Mouse (Mus musculus): Measurements from ENCODE around the gene E2f3.
A peak's percentile ranks its signal among the peaks of the same experiment; 100 is the strongest.

E2f3 gene

DNA sequence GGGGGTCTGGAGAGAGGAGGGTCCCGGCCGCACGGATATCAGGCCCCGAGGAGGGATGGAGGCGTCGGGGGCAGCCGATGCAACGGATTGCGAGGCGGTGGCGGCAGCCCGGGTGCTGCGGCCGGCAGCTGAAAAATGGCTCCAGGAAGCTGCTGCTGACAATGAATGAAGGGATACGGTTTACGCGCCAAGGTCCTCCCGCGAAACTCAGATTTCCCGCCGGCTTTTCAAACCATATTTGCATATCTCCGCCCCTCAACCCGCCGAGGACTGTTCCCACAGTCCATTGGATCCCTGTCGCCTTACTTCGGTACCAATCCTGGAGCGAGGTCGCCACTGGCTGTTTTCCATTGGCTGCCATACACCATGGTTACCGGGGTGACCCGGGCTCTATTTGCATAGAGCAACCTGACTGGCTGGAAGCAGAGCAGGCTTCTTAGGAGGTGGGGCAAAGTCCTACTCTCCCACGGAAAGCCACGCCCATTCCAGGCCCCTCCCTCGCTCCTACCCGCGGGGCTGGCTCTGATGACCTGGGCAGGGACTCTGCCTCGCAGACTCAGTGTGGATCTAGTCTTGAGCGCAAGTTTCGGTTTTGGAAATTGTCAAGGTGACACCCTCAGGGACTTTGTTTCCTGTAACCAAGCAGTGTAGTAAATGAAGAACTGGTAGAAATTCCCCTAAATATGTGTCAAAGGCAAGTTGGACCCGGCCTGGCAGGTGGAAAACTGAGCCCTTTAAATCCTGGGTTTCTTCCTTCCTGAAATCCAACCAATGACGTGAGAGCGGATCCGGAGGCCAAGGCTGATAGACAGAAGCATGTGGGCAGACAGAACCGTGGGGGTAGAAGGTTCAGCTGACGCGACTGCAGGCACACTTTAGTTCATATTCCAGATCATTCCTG, at the start of gene E2f3:
Gene E2f3 (minus strand): TSS at position 209 of the 901 bp plus-strand sequence.
- DNase-seq (ENCODE audit: low spot score) = peak; percentile 100

DNA sequence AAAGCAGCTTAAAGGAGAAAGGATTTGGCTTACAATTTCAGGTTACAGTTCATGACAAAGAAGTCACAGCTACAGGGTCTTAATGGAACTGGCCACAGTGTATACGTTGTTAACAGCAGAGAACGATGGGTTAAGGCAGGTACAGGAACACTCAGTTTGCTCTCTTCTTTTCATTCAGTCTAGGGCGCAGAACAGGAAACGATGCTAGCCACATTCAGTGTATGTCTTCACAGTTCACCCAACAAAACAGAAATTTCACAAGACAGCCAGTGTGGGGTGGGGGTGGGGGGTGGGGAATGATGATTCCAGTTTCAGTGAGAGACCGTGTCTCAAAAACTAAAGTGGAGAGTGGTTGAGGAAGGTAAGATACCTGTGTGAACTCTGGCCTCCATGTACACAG, 48.7 kb upstream of the E2f3 start:
- no peak for DNase-seq (ENCODE audit: low spot score)

DNA sequence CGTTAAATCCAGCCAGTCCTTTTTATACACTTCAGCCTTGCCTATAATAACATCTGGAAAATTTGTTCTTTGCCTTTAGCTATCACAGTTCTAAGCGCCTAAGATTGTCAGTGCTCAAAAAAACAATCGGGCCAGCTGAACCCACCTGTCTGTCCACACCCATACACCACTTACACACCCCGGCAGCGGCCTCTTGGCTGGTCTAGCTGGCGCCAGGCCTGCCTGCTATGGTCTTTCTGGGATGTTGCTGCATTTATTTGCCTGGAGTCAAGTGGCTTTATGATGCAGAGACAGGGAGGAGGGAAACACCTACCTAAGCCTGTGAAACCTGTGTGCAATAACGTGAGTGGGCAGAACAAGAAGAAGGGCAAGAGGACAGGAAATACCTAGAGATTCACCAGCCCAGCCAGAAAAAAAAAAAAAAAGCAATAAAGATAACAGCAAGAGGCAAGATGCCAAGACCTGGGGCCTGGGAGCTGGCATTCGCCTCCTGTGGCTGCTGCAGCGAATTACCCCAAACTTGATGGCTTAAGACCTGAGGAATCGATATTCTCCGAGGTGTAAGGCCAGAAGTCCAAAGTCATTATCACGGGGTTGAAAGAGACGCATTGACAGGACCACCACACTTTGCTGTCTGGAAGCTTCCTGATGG, 45.9 kb upstream of the E2f3 start:
- DNase-seq (ENCODE audit: low spot score) = no peak

DNA sequence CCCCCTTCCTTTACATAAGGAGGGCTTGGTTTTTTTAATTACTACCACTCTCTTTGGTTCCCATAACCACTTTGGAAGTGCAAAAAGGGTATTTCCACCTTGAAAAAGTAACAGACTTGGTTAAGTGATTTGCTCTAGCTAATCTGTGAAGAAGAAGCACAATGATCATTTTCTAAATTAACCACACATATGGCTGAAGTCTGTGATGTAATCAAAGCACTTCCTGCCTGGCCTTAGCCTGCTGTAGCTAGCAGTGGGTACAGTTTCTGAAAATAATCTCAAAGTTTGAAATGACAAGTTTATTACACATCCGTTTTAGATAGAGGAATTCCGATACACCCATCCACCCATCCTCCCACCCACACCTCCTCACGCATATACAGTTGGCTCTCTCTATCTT, 42.0 kb upstream of the E2f3 start:
- DNase-seq (ENCODE audit: low spot score) = no peak

DNA sequence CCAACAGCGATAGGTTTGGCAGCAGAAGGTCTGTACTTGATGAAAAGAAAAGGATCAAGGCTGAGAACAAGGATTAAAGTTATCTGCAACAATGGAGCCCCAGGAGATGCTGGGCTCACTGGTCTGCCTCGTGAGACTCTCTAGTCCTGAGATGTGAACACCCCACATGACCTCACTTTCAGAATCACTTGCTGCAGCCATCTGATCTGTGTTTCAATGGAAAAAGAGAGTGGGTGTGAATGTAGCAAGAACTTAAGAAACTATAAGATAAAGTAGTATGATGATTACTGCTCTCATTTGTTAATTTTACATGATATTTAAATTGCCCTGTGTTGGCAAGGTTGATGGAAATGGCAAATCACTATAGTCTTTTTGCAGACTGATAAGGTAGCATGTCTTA, 36.6 kb upstream of the E2f3 start:
- DNase-seq (ENCODE audit: low spot score) = no peak

DNA sequence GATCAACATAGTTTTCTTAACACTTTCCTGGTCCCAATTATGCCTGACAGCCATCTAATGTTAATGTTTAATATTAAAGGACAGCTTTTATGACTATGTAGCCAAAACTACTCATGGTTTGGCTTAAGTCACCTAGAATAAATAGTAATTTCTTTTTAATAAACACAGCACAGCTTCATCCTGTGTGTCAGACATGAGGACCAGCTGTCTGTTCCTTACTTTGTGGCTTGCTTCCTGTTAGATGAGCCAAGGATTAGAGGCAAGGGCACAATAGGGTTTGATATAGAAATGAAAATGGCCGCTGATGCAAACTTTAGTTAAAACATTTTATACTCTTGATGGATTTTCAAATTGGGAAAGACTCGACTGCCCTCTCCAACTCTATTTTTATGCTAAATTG, 32.7 kb upstream of the E2f3 start:
- no peak for DNase-seq (ENCODE audit: low spot score)

DNA sequence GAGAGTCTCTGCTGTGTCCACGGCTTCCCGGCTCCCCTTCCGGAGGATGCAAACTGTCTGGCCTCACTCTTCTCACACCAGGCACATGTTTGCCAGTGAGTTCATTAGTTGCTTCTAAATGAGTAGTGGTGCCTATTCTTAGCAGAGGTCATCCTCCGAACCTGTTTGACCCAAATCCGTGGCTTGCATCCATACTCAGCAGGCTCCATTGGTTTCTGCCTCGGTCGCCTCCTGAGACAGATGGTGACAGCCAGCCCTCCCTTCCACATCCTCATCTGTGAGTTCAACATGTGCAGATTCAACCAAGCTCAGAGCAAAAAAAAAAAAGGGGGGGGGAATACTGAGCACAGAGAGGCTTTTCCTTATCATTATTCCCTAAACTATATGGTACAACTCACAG, 31.7 kb upstream of the E2f3 start:
- no peak for DNase-seq (ENCODE audit: low spot score)

DNA sequence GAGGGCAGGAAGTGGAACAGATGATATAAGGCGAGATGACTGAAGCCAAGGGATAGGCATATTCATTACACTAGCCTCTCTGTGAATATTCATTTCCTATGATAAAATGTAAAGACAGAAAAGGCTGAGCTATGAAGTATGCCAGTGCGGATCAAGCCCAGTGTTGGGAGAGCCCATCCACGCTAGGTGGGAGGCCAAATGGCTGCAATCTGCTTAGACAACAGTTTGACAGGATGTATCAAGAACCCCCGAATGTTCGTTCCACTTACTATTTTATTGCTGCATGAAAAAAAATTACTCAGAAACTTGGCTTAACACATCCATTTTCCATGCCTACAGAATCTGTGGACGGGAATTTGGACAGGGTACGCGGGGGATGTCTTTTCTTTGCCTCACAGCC, 28.7 kb upstream of the E2f3 start:
- no peak for DNase-seq (ENCODE audit: low spot score)

DNA sequence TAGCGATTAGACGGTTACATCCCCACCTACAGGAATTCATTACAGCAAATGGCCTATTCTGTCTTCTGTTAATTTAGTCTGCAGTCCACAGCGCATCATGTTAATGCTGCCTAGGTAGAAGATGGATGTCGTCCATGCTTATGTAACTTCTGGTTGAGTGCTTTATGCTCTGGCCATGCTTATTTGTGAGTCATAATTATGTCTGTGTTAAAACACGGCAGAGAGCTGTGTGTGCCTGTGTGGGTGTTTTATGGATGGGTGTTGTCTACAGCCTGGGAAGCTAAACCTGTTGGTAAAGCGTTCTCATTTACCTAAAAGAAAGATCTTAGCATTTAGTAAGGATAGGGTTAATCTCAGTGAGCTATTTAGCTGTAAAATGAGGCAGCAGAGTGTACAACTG, 26.4 kb upstream of the E2f3 start:
- DNase-seq (ENCODE audit: low spot score) = no peak

DNA sequence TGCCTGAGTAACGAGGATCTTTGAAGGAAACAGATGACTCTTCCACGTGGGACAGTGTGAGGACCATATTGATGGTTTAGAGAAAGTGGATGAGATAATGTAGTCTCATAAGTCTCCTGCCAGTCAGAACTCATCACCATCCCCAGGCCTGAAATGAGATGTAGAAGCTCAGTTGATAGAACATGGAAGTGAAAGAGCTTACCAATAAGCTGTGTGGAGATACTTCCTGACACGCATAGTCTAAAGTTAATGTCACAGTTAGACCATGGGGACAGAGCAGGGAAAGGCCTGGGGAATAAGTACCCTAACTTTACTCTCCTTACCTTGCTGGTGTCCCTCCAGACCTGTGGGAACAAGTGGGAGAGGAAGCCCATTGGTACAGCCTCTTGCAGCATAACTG, 22.9 kb upstream of the E2f3 start:
- no peak for DNase-seq (ENCODE audit: low spot score)

DNA sequence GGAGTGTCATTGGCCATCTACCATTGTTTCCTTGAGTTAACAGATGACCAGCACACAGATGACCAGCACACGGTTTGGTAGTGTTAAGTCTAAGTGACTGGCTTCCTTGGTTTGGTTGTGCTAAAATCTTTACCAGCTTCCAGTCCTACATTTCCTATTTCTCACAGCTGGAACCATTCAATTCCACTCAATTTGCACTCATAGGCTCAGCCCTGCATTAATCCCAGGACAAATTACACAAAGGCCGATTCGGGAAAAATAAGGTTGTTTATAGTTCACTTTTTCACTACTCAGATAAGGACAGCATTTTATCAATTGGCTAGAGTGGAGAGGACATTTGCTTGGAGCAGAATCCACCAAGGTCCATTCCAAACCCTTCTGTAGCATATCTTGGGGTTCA, 19.6 kb upstream of the E2f3 start:
- DNase-seq (ENCODE audit: low spot score) = no peak

DNA sequence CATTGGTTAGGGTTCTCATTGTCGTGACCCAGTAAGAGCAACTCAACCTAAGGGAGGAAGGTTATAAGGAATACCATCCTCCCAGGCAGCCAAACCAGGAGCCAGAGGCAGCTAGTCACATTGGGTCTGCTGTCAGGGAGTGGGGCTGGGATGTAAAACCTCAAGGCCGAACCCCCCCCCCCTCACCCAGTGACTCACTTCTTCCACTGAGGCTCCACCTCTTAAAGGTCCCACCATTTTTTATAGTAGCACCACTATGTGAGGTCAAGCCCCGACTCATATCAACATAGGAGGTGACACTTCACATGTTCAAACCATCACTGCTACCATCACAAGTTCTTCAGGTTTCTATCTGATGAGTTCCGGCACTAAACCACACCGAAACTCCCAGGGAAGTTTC, 19.0 kb upstream of the E2f3 start:
- DNase-seq (ENCODE audit: low spot score) = no peak

DNA sequence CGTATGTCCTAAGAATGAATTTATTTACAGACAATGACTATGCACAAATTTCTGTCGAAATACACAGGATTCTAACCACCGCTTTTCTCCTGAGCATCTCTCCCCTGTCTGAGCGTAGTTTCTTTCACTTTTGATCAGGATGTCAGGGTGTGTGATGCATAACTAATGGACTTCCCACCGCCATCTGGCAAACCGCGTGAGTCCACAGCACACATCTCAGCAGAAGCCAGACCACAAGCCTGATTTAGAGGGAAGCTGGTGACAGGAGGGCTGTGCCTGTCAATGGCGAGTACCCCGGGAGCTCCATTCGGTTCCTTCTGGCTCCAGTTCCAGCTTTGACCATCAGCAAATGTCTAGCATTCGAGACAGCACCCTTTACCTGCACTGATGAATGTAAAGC, 17.3 kb upstream of the E2f3 start:
- DNase-seq (ENCODE audit: low spot score) = no peak

DNA sequence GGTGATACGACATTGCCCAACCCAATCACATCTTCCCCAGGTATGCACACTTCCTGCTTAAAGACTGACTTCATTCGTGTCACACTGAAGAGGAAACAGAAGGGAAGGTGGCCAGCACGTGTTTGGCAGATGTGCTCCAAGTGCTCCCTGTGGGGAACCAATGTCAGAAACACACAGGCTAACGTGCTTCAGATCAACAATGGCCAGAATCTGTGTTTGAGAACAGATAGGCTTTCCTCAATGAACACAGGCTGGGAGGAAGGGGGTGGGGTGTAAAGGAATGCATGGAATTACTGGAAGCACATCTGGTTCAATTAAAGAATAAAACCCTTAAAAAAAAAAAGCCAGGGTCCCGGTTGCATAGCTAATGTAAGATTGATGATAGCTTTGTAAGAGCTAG, 15.2 kb upstream of the E2f3 start:
- no peak for DNase-seq (ENCODE audit: low spot score)

DNA sequence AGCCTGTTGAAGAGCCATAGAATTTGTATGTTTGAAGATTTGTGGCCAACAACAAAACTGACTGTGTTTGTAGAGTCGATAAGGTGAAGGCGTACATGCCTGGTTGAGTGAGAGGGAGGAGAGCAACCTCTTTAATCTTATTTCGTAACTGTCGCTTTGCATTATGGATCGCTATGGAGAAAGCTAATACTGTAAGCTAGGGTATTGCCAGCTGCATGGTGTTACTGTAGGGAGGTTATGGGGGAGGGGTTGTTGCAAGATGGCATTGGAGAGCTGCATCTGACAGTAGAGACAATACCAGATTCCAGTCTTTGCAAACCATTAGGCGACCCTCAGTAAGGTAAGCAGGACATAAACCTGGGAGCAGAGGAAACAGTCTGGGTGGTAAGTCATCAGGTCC, 2.1 kb upstream of the E2f3 start:
- no peak for DNase-seq (ENCODE audit: low spot score)

DNA sequence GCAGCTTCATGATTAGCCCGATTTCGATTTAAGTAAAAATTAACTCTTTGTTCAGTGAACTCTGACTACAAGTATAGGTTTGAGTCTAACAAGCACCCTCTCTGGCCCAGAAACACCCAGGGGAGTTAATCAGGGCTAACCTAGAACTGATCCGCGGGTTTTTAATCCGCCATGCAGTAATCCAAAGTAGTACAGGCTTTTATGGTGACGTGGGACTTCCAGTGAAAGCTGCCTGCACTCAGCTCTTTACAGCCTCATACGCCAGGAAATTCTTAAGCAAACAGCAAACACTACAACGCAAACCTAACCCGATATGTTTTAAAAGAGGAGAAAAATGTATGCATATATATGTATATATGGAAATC, 875 bp upstream of the E2f3 start:
- no peak for DNase-seq (ENCODE audit: low spot score)

DNA sequence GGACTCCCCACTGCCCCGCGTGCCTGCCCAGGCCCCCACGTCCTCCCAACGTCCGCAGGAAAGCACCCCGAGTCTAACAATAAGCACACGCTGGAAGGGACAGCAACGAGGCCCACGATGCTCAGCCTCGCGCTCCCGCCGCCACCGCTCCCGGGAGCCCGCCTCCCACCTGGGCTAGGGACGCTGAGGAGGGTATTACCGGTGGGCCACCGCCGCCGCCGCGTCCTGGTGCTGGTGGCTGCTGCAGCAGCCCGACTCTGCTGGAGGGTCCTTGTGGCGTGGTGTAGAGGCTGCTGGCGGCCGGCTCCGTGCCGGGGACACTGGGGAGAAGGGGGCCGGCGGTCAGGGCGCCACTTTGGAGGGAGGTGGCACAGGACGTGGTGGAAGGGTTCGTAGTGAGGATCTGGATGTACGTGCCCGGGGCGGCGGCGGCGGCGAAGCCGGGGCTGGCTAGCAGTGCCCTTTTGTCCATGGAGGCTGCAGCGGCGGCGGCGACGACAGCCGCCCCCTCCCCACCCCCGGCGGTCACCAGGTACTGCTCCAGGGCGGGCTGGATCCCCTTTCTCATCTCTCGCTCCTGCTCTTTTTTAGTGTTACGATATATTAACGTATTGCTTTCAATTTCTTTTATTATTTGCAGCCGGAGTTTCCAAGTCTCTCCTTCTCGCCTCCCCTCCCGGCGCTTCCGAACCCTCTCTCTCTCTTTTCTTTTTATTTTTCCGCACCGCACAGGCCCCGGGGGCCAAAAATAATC, 585 bp downstream of the E2f3 start:
- no peak for DNase-seq (ENCODE audit: low spot score)

DNA sequence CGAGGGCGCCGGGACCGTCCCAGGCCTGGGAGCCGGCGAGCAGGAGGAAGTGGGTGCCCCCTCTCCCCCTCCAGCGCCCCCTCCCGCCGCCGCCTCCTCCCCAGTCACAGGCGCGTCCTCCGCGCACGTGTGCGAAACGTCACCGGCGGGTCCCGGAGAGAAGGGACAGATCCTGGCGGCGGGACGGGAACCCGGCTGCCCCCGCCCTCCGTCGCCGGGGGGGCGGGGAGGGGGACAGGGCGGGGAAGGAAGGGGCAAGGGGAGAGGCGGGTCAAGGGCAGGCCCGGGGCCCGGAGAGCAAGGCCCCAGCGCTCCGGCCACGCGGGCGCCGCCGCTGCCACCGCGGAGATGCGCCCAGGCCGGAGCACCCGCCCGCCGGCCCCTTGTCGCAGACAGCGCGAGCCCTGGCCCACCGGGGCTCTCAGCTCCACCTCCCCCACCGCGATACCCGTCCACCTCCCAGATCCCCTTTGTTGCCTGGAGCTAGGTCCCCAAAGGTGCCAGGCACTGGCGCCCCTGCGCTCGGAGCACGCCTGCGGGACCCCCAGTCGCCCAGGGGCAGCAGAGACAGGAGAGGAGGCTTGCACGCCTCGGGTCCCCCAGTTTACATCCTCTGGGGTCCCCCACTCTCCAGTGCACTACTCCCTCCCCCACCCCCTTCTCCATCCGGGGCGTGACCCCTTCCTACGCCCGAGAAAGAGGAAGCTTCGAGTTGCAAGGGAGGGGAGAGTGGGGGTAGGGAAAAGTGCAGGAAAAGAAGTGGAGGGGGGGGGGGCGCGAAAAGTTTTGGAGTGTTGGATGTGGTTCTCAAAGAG, 1.4 kb downstream of the E2f3 start:
- DNase-seq (ENCODE audit: low spot score) = peak; percentile 70

DNA sequence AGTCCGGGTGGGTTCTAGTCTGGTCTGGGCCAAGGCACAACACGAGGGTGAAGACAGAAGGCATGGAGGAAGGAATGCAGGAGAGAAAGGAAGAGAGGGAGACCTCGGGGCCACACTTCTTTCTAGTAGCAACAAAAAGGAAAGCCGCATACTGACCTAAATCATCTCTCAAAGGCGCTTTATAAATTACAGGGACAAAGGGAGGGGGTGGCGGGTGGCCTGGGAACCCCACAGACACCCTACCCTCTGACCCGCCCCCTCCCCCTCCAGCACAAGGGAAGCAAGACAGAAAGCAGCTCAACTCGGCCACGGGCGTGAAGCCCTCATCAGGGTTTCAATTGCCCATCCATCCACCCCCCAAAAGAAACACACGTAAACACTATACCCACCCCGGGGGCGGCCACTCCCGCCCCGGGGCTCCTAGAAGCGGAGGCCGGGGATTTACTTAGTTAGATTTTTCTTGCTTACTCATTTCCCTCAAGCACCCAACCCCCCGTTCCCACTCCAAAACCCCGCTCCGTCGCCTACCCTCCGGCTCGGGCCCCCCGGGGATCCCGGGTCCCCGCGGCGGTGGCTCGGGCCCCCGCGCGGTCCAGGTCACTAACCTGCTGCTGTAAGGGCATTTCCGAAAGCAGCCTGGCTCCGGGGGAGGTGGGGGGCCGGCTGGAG, 2.2 kb downstream of the E2f3 start:
- peak; percentile 45 for DNase-seq (ENCODE audit: low spot score)

DNA sequence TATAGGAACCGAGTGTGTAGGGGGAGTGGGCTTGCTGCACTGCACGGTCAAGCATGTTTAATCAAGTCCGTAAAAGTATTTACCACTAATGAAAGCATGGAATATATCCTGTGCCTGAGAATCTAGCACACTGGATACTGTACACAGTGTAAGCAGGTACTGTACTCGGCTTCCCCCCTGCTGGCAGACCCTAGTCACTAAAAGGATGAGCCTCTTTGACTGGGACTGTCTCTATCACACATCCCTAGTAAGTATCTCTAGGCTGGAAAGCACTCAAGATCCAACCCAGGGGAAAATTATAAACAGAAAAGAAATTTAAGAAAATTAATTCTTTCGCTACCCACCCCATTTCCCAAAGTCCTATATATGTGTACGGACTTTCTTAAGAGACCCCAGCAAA, 2.8 kb downstream of the E2f3 start:
- DNase-seq (ENCODE audit: low spot score) = peak; percentile 19

DNA sequence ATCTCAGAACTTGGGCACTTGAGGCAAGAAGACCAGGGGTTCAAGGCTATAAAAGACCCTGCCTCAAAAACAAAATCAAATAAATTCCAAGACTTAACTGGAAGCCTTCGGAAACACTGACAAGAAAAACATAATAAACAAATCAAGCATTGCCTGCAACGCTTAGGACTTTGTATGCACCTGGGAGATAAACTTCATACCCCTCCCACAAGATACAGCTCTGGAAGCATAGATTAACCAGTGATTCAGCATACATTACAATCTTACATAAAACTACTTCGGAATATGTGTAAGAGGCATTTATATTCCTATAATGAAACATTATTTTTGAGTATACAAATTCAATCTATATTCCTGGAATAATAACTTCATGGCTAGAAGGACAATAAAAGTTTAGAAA, 3.5 kb downstream of the E2f3 start:
- no peak for DNase-seq (ENCODE audit: low spot score)

DNA sequence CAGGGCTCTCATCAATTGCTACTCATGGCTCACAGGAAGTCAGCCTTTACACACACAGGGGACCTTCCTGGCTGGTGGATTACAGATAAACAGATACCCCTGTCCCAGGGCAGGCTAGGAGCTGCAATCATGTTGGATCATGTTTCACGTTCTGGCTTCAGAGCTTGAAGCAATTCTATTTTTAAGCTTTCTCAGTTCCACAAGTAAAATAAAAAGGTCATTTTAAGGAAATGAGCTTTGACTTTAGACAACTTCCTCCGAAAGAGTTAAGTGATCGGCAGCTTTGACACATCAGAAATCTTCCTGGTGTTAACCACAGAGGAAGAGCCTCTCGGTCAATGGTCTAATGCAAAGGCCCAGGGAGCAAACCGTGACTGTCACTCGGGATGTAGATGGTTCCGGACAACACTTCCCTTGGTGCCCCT, 6.7 kb downstream of the E2f3 start:
- no peak for DNase-seq (ENCODE audit: low spot score)
